Mouse (Mus musculus): ENCODE measurements around the gene Gm34653.

DNA sequence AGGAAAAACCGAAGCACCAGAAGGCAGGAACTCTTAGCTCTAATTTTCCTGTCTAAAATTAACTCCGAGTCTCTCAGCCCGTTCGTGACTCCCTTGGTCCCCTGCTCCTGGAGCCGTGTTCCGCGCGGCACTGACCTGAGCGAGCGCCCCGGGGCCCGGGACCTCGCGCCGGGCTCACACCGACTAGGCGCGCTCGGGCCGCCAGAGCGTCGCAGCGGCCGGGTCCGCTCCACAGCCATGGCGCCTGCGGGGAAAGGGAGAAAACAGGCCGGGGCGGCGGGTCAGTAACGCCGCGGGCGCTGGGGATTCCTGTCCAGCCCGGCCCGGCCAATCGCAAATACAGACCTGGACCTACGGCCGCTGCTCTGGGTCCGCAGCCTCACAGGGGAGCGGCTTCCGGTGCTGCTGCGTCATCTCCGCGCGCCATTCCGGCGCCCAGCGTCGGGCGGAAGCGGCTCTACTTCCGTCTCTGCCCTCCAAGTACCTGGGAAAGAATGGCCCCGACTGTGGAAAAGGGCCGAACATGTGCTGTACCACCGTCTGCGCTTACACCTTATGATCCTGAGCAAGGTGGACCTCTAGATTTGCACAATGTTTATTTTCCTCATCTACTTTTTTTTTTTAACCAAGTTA is 6.9 kb upstream of the Gm34653 start, which contains the start of gene Fbxw2:
- peak; percentile 71; the same call in 1 of the 2 replicates for TF ChIP-seq FLI1 (IDR thresholded peaks at IDR 0.05; ENCODE audit: low read length)
- no peak for TF ChIP-seq GATA1 (IDR thresholded peaks at IDR 0.05; ENCODE audit: borderline replicate concordance, low read length)
